Mouse (Mus musculus): Measurements from ENCODE around the gene Adamts14. TPM values are rescaled to one million over a fixed set of nuclear protein-coding genes. Genes with fewer than 3 reads are reported as not detected.

Adamts14 gene
- polyA plus RNA-seq, 1 experiment = 0.11 TPM

GRCm38 (mm10) chr10:61219318-61219717 lies 53.9 kb downstream of the Adamts14 start:
- Histone ChIP-seq H3K27ac (ENCODE audit: insufficient read depth, low read depth, low read length) (no peak overlapping the region), H3K4me1 (ENCODE audit: control insufficient read depth, insufficient read depth, low read length) (no peaks in the 10 kb centered on the region), H3K4me3 (ENCODE audit: insufficient read depth, low read length) (no peak overlapping the region)
- TF ChIP-seq CTCF (IDR thresholded peaks at IDR 0.05; ENCODE audit: low read depth, low read length) = no peak
- TF ChIP-seq POLR2A (IDR thresholded peaks at IDR 0.05; ENCODE audit: borderline replicate concordance, low read depth, low read length) = no peak

GRCm38 (mm10) chr10:61216163-61216562 lies 57.1 kb downstream of the Adamts14 start:
- Histone ChIP-seq H3K4me3 (ENCODE audit: insufficient read depth, low read length) (no peak overlapping the region), H3K27ac (ENCODE audit: insufficient read depth, low read depth, low read length) (no peak overlapping the region), H3K4me1 (ENCODE audit: control insufficient read depth, insufficient read depth, low read length) (no peaks in the 10 kb centered on the region)
- no peak for TF ChIP-seq CTCF (IDR thresholded peaks at IDR 0.05; ENCODE audit: low read depth, low read length)
- TF ChIP-seq POLR2A (IDR thresholded peaks at IDR 0.05; ENCODE audit: borderline replicate concordance, low read depth, low read length) = no peak

GRCm38 (mm10) chr10:61215658-61216057 lies 57.6 kb downstream of the Adamts14 start:
- Histone ChIP-seq H3K4me1 (ENCODE audit: control insufficient read depth, insufficient read depth, low read length) (no peaks in the 10 kb centered on the region), H3K27ac (ENCODE audit: insufficient read depth, low read depth, low read length) (no peak overlapping the region), H3K4me3 (ENCODE audit: insufficient read depth, low read length) (no peak overlapping the region)
- TF ChIP-seq CTCF (IDR thresholded peaks at IDR 0.05; ENCODE audit: low read depth, low read length) (peak; percentile 46; the same call in 1 of the 2 replicates), POLR2A (IDR thresholded peaks at IDR 0.05; ENCODE audit: borderline replicate concordance, low read depth, low read length) (no peak)

- Histone ChIP-seq H3K4me3 (ENCODE audit: insufficient read depth, low read length) (no peak overlapping the region), H3K4me1 (ENCODE audit: control insufficient read depth, insufficient read depth, low read length) (no peaks in the 10 kb centered on the region), H3K27ac (ENCODE audit: insufficient read depth, low read depth, low read length) (no peak overlapping the region)
- no peak for TF ChIP-seq POLR2A (IDR thresholded peaks at IDR 0.05; ENCODE audit: borderline replicate concordance, low read depth, low read length)
- no peak for TF ChIP-seq CTCF (IDR thresholded peaks at IDR 0.05; ENCODE audit: low read depth, low read length)
Observed at GRCm38 (mm10) chr10:61212817-61213216, 60.4 kb downstream of the Adamts14 start.

GRCm38 (mm10) chr10:61211743-61212142 lies 61.5 kb downstream of the Adamts14 start:
- TF ChIP-seq POLR2A (IDR thresholded peaks at IDR 0.05; ENCODE audit: borderline replicate concordance, low read depth, low read length) (no peak), CTCF (IDR thresholded peaks at IDR 0.05; ENCODE audit: low read depth, low read length) (peak; percentile 81)
- no peaks in the 10 kb centered on the region for H3K4me1 ChIP-seq (ENCODE audit: control insufficient read depth, insufficient read depth, low read length)

GRCm38 (mm10) chr10:61211105-61211504 lies 62.1 kb downstream of the Adamts14 start:
- no peaks in the 10 kb centered on the region for H3K4me1 ChIP-seq (ENCODE audit: control insufficient read depth, insufficient read depth, low read length)
- no peak for TF ChIP-seq CTCF (IDR thresholded peaks at IDR 0.05; ENCODE audit: low read depth, low read length)
- H3K4me3 ChIP-seq (ENCODE audit: insufficient read depth, low read length) = no peak overlapping the region
- no peak overlapping the region for H3K27ac ChIP-seq (ENCODE audit: insufficient read depth, low read depth, low read length)

More at GRCm38 (mm10) chr10:61211743-61212142, 61.5 kb downstream of the Adamts14 start:
- Histone ChIP-seq H3K4me3 (ENCODE audit: insufficient read depth, low read length) (no peak overlapping the region), H3K27ac (ENCODE audit: insufficient read depth, low read depth, low read length) (no peak overlapping the region)

- Histone ChIP-seq H3K4me3 (ENCODE audit: insufficient read depth, low read length) (no peak overlapping the region), H3K4me1 (ENCODE audit: control insufficient read depth, insufficient read depth, low read length) (peaks cover 13% of the 10 kb centered on the region), H3K27ac (ENCODE audit: insufficient read depth, low read depth, low read length) (no peak overlapping the region)
- TF ChIP-seq POLR2A (IDR thresholded peaks at IDR 0.05; ENCODE audit: borderline replicate concordance, low read depth, low read length) (no peak), CTCF (IDR thresholded peaks at IDR 0.05; ENCODE audit: low read depth, low read length) (no peak)
Observed at GRCm38 (mm10) chr10:61208114-61208684, 65.0 kb downstream of the Adamts14 start.

- peaks cover 38% of the 10 kb centered on the region for H3K4me1 ChIP-seq (ENCODE audit: control insufficient read depth, insufficient read depth, low read length)
- H3K27ac ChIP-seq (ENCODE audit: insufficient read depth, low read depth, low read length) = no peak overlapping the region
- no peak overlapping the region for H3K4me3 ChIP-seq (ENCODE audit: insufficient read depth, low read length)
- TF ChIP-seq POLR2A (IDR thresholded peaks at IDR 0.05; ENCODE audit: borderline replicate concordance, low read depth, low read length) (no peak), CTCF (IDR thresholded peaks at IDR 0.05; ENCODE audit: low read depth, low read length) (no peak)
Observed at GRCm38 (mm10) chr10:61203930-61204329, 69.3 kb downstream of the Adamts14 start.

- no peak overlapping the region for H3K4me3 ChIP-seq (ENCODE audit: insufficient read depth, low read length)
- H3K4me1 ChIP-seq (ENCODE audit: control insufficient read depth, insufficient read depth, low read length) = peaks cover 38% of the 10 kb centered on the region
- TF ChIP-seq CTCF (IDR thresholded peaks at IDR 0.05; ENCODE audit: low read depth, low read length) (no peak), POLR2A (IDR thresholded peaks at IDR 0.05; ENCODE audit: borderline replicate concordance, low read depth, low read length) (no peak)
- H3K27ac ChIP-seq (ENCODE audit: insufficient read depth, low read depth, low read length) = no peak overlapping the region
Observed at GRCm38 (mm10) chr10:61201596-61202318, 71.5 kb downstream of the Adamts14 start.

GRCm38 (mm10) chr10:61200998-61201397 lies 72.2 kb downstream of the Adamts14 start:
- Histone ChIP-seq H3K4me1 (ENCODE audit: control insufficient read depth, insufficient read depth, low read length) (peaks cover 38% of the 10 kb centered on the region), H3K27ac (ENCODE audit: insufficient read depth, low read depth, low read length) (no peak overlapping the region), H3K4me3 (ENCODE audit: insufficient read depth, low read length) (no peak overlapping the region)
- TF ChIP-seq CTCF (IDR thresholded peaks at IDR 0.05; ENCODE audit: low read depth, low read length) (no peak), POLR2A (IDR thresholded peaks at IDR 0.05; ENCODE audit: borderline replicate concordance, low read depth, low read length) (no peak)
